Mouse (Mus musculus) kidney, embryonic 14.5 days (tissue): ENCODE measurements around the gene Ofcc1. TPM values are rescaled to one million over a fixed set of nuclear protein-coding genes. Genes with fewer than 3 reads are reported as not detected.

ENCODE experiments used
- ATAC-seq: fragments of 200-750 bp; cut with Nextera tagmentation; 2 replicates; pipeline ENCODE4 v1.8.0; 2017; ENCODE audit warnings: moderate number of reproducible peaks, mild to moderate bottlenecking, moderate TSS enrichment, moderate library complexity; ENCODE audit not compliant: low FRiP score, low TSS enrichment
- H3K27ac ChIP-seq: fragments of 300-500 bp; sonication (generic); 2 replicates; pipeline ENCODE4 v1.5.1; 2014; ENCODE audit warnings: low read depth, mild to moderate bottlenecking, low read length, moderate library complexity, mixed read lengths
- H3K27me3 ChIP-seq: fragments of 300-500 bp; sonication (generic); 2 replicates; pipeline ENCODE4 v1.6.1; 2014; ENCODE audit warnings: mild to moderate bottlenecking, low read length; ENCODE audit not compliant: control insufficient read depth, insufficient read depth
- H3K36me3 ChIP-seq: fragments of 300-500 bp; sonication (generic); 2 replicates; pipeline ENCODE4 v1.6.1; 2014; ENCODE audit warnings: low read length, mixed read lengths; ENCODE audit not compliant: control insufficient read depth, insufficient read depth
- H3K4me1 ChIP-seq: fragments of 300-500 bp; sonication (generic); 2 replicates; pipeline ENCODE4 v1.6.1; 2014; ENCODE audit warnings: low read length, mixed read lengths; ENCODE audit not compliant: control insufficient read depth, insufficient read depth
- H3K4me2 ChIP-seq: fragments of 300-500 bp; sonication (generic); replicated peaks from 2 replicates; pipeline ENCODE4 v1.6.1; 2014; ENCODE audit warnings: low read depth, mild to moderate bottlenecking, low read length
- H3K4me3 ChIP-seq: fragments of 300-500 bp; sonication (generic); 2 replicates; pipeline ENCODE4 v1.5.1; 2014; ENCODE audit warnings: mild to moderate bottlenecking, low read length
- H3K9ac ChIP-seq: fragments of 300-500 bp; sonication (generic); 2 replicates; pipeline ENCODE4 v1.6.1; 2014; ENCODE audit warnings: low read depth, mild to moderate bottlenecking, low read length, moderate library complexity
- H3K9me3 ChIP-seq: fragments of 300-500 bp; sonication (generic); 2 replicates; pipeline ENCODE4 v1.6.1; 2016; ENCODE audit warnings: low read length; ENCODE audit not compliant: control insufficient read depth
- WGBS: fragments of 180-500 bp; shearing (Covaris S2); extraction: QIAGEN DNeasy Blood & Tissue Kit; methylation state at CpG from one replicate; pipeline ENCODE4 v1.1.7; 2014; 5-methylcytosine and 5-hydroxymethylcytosine counted together
- polyA plus RNA-seq: library from polyadenylated mRNA; unstranded; fragments of >200 nt; fragmentation: Nextera tagmentation; extraction: Ambion mirVana; gene quantifications from 2 replicates; pipeline ENCODE4 v1.2.1, GENCODE M21; 2014

Gene Ofcc1
- polyA plus RNA-seq, 1 experiment from 2014 or later = not detected

GRCm38 (mm10) chr13:40074850-40075416 lies 286.3 kb downstream of the Ofcc1 start:
- Histone ChIP-seq H3K4me1 (no peaks in the 10 kb centered on the region), H3K27ac (no peak overlapping the region), H3K9me3 (no peaks in the 10 kb centered on the region), H3K9ac (no peak overlapping the region), H3K4me2 (no peak overlapping the region), H3K36me3 (no peaks in the 10 kb centered on the region), H3K27me3 (no peaks in the 10 kb centered on the region), H3K4me3 (no peak overlapping the region)
- ATAC-seq = no peak
- WGBS = 69% methylated on average over 3 of the region's 3 CpGs

GRCm38 (mm10) chr13:40070004-40070403 lies 291.2 kb downstream of the Ofcc1 start:
- H3K4me1 ChIP-seq = no peaks in the 10 kb centered on the region

GRCm38 (mm10) chr13:40061281-40061680 lies 300.0 kb downstream of the Ofcc1 start:
- Histone ChIP-seq H3K4me1 (no peaks in the 10 kb centered on the region), H3K36me3 (no peaks in the 10 kb centered on the region), H3K9me3 (no peaks in the 10 kb centered on the region), H3K9ac (no peak overlapping the region), H3K27ac (no peak overlapping the region), H3K4me3 (no peak overlapping the region), H3K4me2 (no peak overlapping the region), H3K27me3 (no peaks in the 10 kb centered on the region)
- ATAC-seq = no peak
- WGBS = 88% methylated on average over 5 of the region's 5 CpGs

More at GRCm38 (mm10) chr13:40070004-40070403, 291.2 kb downstream of the Ofcc1 start:
- no peak for ATAC-seq
- no peaks in the 10 kb centered on the region for H3K36me3 ChIP-seq
- H3K27me3 ChIP-seq = no peaks in the 10 kb centered on the region
- 80% methylated on average over 1 of the region's 1 CpGs for WGBS
- H3K4me3 ChIP-seq = no peak overlapping the region
- H3K9ac ChIP-seq = no peak overlapping the region
- no peak overlapping the region for H3K27ac ChIP-seq
- H3K4me2 ChIP-seq = no peak overlapping the region
- H3K9me3 ChIP-seq = no peaks in the 10 kb centered on the region

- H3K9me3 ChIP-seq = peaks cover 5% of the 10 kb centered on the region; the same call in 1 of the 2 replicates
- no peaks in the 10 kb centered on the region for H3K4me1 ChIP-seq
- H3K27me3 ChIP-seq = no peaks in the 10 kb centered on the region
- no peak overlapping the region for H3K9ac ChIP-seq
- WGBS = 86% methylated on average over 2 of the region's 2 CpGs
- no peaks in the 10 kb centered on the region for H3K36me3 ChIP-seq
- H3K4me3 ChIP-seq = no peak overlapping the region
- H3K4me2 ChIP-seq = no peak overlapping the region
- ATAC-seq = no peak
- no peak overlapping the region for H3K27ac ChIP-seq
Measured at GRCm38 (mm10) chr13:40037881-40038280, 323.4 kb downstream of the Ofcc1 start.

- no peak overlapping the region for H3K4me2 ChIP-seq
- no peak for ATAC-seq
- H3K4me1 ChIP-seq = no peaks in the 10 kb centered on the region
- WGBS = 80% methylated on average over 17 of the region's 17 CpGs
- no peaks in the 10 kb centered on the region for H3K27me3 ChIP-seq
- no peak overlapping the region for H3K27ac ChIP-seq
- peaks cover 5% of the 10 kb centered on the region; the same call in 1 of the 2 replicates for H3K9me3 ChIP-seq
- no peak overlapping the region for H3K4me3 ChIP-seq
- no peak overlapping the region for H3K9ac ChIP-seq
- no peaks in the 10 kb centered on the region for H3K36me3 ChIP-seq
Measured at GRCm38 (mm10) chr13:40036981-40037765, 324.1 kb downstream of the Ofcc1 start.

- Histone ChIP-seq H3K9me3 (no peaks in the 10 kb centered on the region), H3K4me1 (no peaks in the 10 kb centered on the region), H3K4me3 (no peak overlapping the region), H3K36me3 (no peaks in the 10 kb centered on the region), H3K4me2 (no peak overlapping the region), H3K9ac (no peak overlapping the region), H3K27me3 (no peaks in the 10 kb centered on the region), H3K27ac (no peak overlapping the region)
- no peak for ATAC-seq
- WGBS = 92% methylated on average over 1 of the region's 1 CpGs
Measured at GRCm38 (mm10) chr13:40029426-40029825, 331.8 kb downstream of the Ofcc1 start.

- H3K4me3 ChIP-seq = no peak overlapping the region
- no peak overlapping the region for H3K9ac ChIP-seq
- H3K36me3 ChIP-seq = no peaks in the 10 kb centered on the region
- no peaks in the 10 kb centered on the region for H3K27me3 ChIP-seq
- no peak for ATAC-seq
- H3K9me3 ChIP-seq = no peaks in the 10 kb centered on the region
- WGBS = 95% methylated on average over 4 of the region's 4 CpGs
- no peaks in the 10 kb centered on the region for H3K4me1 ChIP-seq
- no peak overlapping the region for H3K4me2 ChIP-seq
- no peak overlapping the region for H3K27ac ChIP-seq
Measured at GRCm38 (mm10) chr13:40028827-40029226, 332.4 kb downstream of the Ofcc1 start.

- no peak overlapping the region for H3K4me2 ChIP-seq
- 94% methylated on average over 4 of the region's 4 CpGs for WGBS
- no peaks in the 10 kb centered on the region for H3K36me3 ChIP-seq
- H3K9me3 ChIP-seq = no peaks in the 10 kb centered on the region
- ATAC-seq = no peak
- H3K9ac ChIP-seq = no peak overlapping the region
- H3K4me3 ChIP-seq = no peak overlapping the region
- H3K27ac ChIP-seq = no peak overlapping the region
- H3K4me1 ChIP-seq = no peaks in the 10 kb centered on the region
- no peaks in the 10 kb centered on the region for H3K27me3 ChIP-seq
Measured at GRCm38 (mm10) chr13:40025816-40026215, 335.4 kb downstream of the Ofcc1 start.

- Histone ChIP-seq H3K4me3 (no peak overlapping the region), H3K4me1 (no peaks in the 10 kb centered on the region), H3K9me3 (no peaks in the 10 kb centered on the region), H3K27ac (no peak overlapping the region), H3K27me3 (no peaks in the 10 kb centered on the region), H3K9ac (no peak overlapping the region), H3K36me3 (no peaks in the 10 kb centered on the region), H3K4me2 (no peak overlapping the region)
- no peak for ATAC-seq
- WGBS = 93% methylated on average over 8 of the region's 8 CpGs
Measured at GRCm38 (mm10) chr13:40023201-40023777, 338.0 kb downstream of the Ofcc1 start.
